Mouse (Mus musculus) natural killer cell, adult 2 months (primary cell): ENCODE data around the gene Actn2.

Experiments used
- DNase-seq, 2 experiments: peaks; one replicate each; pipeline ENCODE4 v3.0.0; 2022; ENCODE audit warnings: low spot score in 2 of 2

Gene Actn2

DNA sequence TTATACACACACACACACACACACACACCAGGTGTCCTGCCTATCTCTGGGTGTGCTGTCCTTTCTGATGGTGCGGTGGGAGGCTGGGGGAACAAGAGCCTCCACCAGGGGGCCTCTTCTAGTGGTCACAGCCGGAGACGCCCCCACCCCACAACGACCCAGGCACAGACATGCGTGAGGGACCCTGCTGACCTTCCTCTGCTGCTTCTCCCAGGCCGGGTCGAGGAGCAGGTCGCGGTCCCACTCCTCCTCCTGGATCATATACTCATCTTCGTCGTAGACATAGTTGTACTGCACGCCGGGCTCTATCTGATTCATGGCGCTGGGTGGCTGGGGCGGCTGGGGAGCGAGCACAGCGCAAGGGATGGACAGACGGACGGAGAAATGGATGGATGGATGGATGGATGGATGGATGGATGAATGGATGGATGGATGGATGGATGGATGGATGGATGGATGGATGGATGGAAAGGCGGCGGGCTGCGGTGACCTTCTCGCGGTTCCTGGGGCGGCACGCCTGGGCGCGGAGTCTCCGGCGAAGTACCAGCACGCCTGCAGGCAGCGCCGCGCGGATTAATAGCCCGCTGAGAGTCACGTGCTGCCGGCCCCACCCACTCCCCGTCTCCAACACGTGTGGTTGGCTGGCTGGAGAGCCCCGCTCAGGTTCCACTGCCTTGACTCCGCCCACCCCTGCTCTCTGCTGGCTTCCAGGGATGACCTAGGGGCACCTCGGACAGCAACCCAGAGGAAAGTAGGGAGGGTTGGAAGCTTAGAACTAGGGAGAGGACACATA lies at the start of gene Actn2:
Actn2 (minus strand) TSS at position 578 of the 793 bp plus-strand sequence.
- peak; percentile 54 to 66 for DNase-seq

DNA sequence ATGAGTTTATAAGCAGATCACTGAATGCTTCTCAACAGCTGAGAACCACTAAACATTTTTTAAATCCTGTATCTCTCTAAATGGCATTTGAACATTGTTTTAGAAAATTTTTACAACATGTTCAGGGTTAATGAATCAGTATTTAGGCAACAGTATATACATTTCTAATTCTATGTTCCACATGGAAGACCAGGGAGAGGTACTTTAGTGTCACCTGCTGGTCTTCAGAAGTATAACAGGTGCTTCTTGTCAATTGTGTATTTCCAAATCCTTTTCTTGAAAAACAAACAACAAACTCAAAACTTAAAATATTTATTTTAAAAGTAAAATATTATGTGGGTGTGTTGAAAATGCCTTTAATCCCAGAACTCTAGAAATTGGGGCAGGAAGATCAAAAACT lies 45.7 kb upstream of the Actn2 start:
- DNase-seq = no peak

DNA sequence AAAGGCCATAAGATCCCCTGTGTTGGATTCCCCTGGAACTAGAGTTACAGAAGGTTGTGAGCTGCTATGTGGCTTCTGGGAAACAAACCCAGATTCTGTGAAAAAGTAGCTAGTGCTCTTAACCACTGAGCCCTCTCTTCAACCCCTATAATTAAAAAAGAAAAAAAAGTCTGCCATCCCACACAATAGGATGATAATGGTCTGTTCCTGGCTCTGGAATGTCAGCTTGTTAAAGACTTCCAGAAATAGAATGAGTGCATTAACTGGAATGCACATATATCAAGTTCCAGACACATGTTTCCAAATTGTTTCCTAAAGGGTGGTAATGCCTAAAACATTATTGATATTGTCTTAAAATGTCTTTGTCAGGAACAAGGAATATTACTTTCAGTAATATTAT lies 44.2 kb upstream of the Actn2 start:
- DNase-seq = no peak

DNA sequence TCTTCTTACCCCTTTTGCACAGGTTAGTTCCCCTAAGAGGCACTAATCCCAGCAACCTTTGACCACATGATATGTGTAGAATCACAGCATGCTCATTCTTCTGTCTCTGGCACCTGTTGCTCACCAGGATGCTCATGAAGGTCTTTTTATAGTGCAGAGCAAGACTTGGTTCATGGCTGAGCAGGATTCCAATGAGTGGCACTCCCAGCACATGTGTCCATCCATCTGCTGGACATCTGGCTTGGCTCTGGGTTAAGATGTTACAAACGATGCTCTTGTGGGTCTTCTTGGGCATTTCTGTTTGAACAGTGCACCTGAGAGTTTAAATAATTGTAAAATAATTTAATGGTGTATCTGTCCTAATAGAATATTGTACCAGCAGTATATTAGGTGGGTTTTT lies 36.2 kb upstream of the Actn2 start:
- no peak for DNase-seq

DNA sequence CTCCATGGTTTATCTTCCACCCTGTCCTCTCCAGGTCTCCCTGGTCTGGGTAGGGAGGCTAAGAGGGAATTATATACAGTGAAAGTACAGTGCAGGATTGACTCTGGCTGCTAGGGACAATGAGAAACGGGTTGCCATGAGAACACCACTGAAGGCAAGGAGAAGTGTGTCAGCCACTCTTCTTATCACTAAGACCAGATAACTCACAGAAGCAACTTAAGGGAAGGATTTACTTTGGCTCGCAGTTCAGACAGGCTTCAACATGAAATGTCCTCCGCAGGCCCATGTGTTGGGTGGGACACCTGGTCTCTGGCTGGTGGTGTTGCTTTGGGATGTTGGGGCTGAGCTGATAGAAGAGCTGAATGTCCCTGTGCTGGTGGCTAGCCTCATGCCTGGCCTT lies 32.2 kb upstream of the Actn2 start:
- no peak for DNase-seq

DNA sequence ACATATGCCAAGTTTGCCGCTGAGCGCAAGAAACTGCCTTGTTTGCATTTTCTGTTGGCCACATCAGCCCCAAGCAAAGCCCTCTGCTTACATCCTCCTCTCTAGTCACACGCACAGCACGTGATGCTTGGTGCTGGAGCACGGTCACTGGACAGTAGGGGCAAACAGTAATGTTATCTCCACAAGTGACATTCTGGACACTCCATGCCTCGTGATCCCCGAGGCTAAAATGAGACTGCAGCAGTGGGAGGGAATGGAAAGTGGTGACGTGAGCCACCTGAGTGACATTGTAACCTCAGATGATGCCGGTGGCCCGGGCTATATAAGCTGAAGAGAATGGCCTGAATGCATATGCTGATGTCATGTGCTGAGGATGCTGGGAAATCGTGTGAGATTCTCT lies 29.4 kb upstream of the Actn2 start:
- DNase-seq = no peak

DNA sequence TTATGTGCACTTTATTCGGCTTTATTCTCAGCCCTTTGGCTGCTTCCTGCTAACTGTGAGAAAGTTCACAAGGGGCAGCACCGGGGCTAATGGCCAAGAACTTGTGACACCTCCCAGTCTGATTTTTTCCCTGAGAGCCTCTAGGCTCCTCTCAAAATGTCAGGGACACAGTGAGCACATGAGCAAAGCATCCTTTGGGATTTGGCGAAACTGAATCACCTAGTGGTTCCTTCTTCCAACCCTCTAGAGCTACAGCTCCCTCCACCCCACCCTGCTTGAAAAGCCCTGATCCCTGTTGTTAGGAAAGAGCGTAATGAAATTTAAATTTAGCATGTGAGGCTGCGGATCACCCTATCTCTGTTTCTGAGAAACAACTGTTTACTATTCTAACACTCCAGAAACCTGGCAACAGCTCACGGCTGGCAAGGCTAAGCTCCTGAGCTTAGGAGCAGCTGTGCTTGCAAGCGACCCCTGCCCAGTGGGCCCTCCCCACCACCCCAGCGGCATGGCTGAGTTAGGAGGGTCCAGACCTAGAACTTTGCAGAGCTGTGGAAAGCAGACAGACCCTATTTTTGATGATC lies 28.6 kb upstream of the Actn2 start:
- DNase-seq = no peak

DNA sequence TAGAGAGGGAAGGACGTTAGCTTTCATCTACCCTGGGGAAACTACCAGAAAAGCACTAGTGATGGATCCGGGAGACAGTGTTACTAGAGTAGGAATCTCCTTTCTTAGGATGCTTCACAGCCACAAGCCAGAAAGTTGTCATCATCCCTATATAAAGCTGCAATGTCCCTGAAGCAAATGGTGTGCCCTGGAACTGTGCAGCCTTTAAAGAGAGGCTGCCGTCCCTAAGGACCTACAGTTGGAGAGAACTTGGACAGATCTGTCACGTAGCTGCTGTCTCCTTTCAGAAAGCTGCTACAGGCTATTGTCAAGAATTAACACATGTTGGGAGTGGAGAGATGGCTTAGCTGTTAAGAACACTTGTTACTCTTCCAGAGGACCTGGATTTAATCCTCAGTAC lies 20.9 kb upstream of the Actn2 start:
- DNase-seq = no peak

DNA sequence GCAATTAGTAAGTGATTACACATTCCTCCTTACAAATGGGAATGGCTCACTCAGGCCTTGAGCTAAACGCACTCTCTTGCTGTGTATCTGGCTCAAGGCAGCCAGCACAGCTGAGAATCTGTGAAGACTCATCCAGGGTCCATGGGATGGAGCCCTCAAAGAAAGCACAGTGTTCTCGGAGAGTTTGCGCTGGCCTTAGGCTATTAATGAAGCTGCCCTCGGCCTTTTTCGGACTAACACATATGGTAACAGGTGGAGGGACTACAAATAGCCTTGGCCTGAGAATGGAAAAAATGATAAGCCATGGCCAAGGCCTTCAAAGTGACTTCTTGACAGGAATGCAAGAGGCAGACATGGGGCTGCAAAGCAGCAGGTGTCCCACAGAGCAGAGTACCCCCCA lies 17.0 kb upstream of the Actn2 start:
- DNase-seq = no peak

DNA sequence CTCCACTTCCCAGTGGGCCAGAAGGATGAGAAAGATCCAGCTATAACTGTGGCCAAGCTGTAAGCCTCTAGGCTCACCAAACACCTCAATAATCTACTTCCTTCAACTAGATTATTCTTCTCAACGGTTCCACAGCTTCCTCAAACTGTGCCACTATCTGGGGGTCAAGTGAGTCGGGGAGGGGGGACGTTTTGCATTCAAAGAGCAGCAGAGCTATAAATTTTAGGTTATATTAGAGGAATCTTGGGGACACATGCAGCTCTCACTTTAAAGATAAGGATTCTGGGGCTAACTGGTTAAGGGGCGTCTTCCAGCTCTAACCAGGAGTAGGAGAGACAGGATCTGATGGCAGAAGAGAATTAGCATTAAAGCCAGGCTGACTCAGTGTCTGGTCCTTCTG lies 15.6 kb upstream of the Actn2 start:
- no peak for DNase-seq

DNA sequence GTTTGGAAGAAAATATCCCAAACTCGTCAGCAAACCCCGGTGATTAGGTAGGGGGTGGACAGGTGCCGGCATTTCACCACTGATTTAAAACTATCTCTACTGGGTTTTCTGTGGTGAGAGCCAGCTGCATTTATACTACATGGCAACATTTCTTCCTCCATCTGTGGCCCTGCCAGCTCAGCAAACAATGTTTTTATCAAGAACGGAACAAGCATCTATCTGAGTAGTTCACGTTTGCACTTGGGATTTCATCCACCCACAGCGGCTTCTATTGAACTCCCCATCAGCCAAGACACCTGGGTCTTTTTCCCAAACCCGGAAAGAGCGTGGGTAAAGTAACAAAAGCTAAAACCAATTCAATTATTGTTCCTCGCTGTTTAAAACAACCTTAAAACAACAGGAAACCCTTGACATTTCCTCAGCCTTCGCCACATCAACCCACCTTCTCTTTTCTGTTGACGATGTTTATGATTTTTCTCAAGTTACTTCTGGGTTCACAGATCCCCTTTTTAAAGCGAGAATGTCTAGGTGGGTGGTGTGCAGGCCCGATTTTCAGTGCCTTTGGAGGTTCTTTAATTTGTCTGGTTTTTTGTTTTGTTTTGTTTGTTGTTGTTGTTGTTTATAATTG lies 8.8 kb upstream of the Actn2 start:
- no peak for DNase-seq

DNA sequence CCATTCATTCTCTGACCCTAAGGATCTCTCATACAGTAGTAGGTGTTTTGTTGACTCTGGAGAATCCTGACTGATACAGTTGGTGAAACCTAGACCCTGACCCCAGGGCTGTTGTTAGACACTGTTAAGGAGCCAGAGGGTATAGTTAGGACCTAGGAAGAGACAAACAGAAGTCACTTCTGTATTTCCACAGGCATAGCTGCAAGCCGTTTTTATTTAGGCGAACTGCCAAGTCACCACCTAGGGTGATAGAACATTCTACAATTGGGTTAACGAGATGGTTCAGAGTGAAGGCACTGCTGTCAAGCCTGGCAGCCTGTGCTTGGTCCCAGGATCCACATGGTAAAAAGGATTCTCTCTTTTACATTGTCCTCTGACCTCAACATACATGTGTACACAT lies 6.3 kb upstream of the Actn2 start:
- no peak for DNase-seq

DNA sequence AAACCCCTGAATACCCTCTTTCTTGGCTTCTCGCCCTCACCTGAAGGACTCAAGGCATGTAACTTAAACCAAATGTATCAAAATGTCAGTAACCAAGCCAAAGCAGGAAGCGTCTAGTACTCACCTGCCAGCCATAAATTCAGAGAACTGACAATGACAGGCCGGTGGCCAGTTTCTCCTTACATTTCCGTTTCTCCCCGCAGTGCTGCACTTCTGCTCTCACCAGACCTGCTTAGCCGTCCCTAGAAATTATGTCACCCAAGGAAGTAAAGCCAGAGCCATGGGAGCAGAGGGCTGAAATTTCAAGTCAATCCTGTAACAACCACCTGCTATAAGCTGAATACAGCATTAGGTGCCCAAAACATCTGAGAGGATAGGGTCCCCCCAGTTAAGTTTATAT lies 887 bp upstream of the Actn2 start:
- no peak for DNase-seq

DNA sequence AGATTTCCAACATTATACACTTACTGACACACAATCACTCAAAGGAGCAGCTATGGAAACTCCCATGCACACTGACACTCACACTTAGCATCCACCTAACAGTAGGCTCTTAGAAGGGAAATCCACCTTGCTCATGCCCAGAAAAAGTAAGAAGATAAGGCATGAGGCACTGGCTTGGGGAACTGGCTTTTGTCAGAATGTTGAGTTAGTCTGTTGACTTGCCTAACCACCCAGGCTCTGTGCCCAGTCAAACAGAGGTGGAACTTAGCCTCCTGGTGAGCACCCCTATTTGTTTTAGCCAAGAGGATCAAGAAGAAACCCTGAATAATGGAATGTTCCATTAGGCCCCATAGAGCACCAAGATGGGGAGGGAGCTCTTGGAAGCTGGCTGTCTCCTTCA lies 1.1 kb downstream of the Actn2 start:
- DNase-seq = no peak

DNA sequence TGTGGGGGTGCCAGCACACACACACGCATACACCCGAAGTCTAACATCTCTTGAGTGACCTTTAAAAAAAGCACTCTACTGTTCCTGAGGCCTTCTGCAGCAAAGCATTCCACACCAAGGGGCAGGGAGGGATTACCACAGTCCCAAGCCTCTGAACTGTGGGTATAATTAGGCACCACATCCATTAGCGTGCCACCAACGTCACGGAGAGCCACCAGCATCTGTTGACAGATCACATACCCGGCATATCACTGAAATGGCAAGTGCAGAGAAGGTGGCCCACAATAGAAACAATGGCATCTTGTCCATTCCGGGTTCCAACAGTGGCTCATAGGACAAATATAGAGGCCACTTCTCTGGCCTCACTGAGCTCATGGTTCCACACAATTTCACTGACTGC lies 2.8 kb downstream of the Actn2 start:
- no peak for DNase-seq

DNA sequence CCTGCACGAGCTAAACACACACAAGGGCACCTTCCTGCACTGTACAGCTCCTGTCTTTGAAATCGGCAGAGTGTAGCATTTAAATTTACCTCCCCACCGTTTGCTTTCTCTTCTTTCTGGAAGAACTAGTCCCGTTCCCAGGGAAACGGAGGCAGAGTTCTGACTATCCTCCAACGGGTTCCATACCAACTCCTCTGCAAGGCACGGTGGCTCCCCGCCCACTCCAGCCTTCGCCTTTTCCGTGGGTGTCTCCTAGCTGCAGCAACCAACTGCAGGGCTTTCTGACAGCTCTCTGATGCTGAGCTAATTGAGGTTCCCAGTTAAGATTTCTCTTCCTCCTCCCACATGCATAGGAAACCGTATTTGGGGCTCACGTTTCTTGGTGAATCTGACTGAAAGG lies 6.5 kb downstream of the Actn2 start:
- DNase-seq = no peak

DNA sequence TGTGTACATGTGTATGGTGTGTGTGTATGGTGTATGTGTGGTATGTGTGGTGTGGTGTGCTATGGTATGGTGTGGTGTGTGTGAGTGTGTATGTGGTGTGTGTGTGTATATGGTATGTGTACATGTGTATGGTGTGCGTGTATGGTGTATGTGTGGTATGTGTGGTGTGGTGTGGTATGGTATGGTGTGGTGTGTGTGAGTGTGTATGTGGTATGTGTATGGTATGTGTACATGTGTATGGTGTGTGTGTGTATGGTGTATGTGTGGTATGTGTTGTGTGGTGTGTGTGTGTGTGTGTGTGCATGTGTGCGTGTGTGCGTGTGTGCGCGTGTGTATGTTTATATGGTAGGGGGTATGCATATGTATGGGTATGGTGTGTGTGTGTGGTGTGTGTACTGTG lies 9.0 kb downstream of the Actn2 start:
- DNase-seq = no peak

DNA sequence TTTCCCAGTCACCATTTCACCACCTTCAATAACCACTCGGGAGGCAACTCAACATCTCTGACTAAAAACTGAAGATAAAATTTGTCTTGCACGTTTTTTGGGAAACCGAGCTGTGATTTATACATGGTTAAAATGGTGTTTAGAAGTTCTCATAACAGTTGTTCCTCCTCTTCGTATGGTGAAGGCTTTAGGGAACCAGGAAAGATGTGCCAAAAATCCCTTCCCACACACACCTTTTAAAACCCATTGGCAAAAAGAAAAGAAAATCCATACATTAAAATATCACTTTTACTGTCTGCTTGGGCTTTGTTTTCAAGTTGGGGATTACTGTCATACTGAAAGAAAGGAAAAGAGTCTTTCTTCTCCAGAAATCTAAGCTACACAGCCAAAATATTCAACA lies 12.2 kb downstream of the Actn2 start:
- no peak for DNase-seq

DNA sequence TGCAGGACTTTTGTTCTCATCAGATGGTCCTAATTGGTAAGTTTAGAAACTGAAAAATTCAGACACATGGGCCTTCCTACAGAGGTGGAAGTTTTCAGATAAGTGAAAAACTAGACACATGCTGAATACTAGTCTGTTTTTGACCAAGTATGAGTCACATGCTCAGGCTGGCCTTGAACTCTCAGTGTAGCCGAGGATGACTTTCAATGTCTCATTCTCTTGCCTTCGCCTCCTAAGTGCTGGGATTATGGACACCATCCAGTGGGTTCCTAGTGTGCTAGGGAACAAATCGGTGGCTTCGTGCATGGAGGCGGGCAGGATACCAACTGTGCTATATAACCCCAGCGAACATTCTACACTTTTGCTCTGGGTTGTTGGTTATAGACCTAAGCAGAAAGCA lies 13.0 kb downstream of the Actn2 start:
- DNase-seq = no peak

DNA sequence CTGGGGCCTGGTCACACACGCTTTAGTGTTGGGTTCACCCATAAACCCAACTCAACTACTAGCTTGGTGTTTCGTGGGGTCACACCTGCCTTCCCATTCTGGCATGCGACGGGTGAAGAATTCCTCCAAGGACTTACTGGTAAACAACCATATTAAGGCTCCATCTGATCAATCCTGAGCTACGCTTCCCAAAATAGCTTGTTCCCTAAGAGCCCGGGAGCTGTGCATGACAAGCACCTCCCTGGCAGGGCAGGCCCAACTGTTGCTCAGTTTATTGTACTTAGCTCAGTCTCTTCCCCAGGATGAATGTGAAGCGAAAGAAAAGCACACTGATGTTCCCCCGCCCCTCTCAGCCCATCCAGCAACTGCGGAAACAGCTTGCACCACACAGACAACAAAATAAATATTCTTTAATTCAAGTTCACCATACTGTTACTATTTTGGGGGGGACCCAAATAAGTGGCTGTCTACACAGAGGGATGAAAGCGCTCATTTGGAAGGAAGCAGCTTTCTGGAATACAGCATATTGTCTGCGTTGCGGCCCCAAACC lies 17.4 kb downstream of the Actn2 start:
- DNase-seq = no peak

DNA sequence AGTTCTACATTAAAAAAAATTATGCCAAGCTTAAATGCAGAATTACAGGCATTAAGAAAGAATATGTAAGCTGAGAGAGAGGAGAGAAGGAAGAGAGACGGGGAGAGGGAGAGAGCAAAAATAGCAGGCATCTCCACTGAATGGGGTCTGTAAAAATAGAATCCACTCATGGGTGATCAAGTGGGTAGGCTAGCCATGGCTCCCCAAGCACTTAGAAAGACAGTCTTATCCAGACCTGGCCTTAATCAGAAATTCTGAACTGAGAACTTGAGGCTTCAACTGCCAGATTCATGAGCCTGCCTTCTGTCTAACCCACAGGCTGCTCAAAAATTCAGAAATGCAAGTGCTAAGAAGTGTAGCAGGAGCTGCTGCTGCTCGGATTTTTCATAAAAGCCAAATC lies 20.4 kb downstream of the Actn2 start:
- no peak for DNase-seq

DNA sequence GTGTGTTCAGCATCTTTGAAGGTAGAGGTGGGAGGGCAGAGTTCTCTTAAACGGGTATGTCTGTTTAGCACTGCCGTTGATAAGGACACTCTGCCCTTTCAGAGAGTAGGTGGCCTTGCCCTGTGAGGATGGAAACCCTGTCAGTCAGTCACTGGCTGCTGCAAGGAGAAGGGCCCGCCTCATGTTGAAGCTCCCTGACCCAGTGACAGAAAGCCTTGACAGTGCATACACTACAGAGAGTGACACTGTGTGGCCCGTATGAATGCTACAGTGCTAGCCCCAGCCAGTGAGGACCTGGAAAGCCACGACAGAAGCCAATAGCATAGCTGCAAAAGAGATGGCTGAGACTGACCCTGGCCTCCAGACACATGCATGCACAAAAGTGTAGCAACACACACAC lies 22.5 kb downstream of the Actn2 start:
- DNase-seq = no peak

DNA sequence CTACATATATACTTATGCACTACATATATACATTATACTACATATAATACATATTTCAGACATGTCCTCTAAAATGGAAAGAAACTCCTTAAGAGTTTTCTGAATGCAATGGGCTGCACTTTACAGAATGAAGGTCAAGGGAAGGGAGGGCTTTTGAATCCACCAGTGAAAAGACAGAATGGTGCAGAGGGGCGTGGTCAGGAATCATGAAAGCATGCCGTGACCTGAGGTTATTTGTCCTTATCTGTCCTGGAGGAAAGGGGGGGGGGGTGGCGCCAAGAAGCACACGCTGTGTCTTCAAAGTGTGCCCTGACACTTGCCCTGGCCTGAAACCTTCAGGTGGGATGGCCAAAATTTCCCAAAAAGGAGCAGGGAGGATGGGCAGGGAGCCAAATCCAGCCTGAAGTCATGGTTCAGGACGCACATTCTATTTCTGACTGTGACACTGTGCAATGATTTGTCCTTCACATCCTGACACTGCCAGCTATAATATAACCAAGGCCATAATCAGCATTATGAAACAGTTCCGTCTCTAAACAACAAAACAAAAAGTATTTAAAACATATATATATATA lies 23.3 kb downstream of the Actn2 start:
- no peak for DNase-seq
